Comparison of ENCODE assay signal across 28 mouse cellular contexts in genomic region chr2:155088264-155088663, GRCm38 (mm10).
"Had no signal": no experiment of that assay in that cellular context is flagged by ENCODE, and none has a peak within 500 bp of the region (broad histone marks: within the 10 kb centered on the region; RNA-seq: fewer than 3 reads in every experiment).

No protein-coding gene starts in this region.

- H3K9me3 ChIP-seq: limb, embryonic 10.5 days; limb, embryonic 12.5 days; limb, embryonic 13.5 days; limb, embryonic 15.5 days; liver, embryonic 12.5 days; liver, embryonic 13.5 days; liver, embryonic 15.5 days; lung, embryonic 15.5 days; megakaryocyte, embryonic 14.5 days; midbrain, embryonic 10.5 days; midbrain, embryonic 12.5 days; midbrain, embryonic 13.5 days; midbrain, embryonic 15.5 days; neural tube, embryonic 12.5 days had no signal

- H3K27me3 ChIP-seq: limb, embryonic 12.5 days; limb, embryonic 13.5 days; limb, embryonic 15.5 days; liver, embryonic 12.5 days; liver, embryonic 13.5 days; liver, embryonic 15.5 days; lung, embryonic 15.5 days; midbrain, embryonic 12.5 days; midbrain, embryonic 13.5 days; midbrain, embryonic 15.5 days; neural tube, embryonic 12.5 days had no signal

- H3K4me1 ChIP-seq: limb, embryonic 12.5 days; limb, embryonic 13.5 days; limb, embryonic 15.5 days; lung, embryonic 15.5 days; midbrain, embryonic 10.5 days; midbrain, embryonic 12.5 days; midbrain, embryonic 13.5 days; midbrain, embryonic 15.5 days; neural tube, embryonic 12.5 days had no signal

- H3K9ac ChIP-seq: limb, embryonic 12.5 days; limb, embryonic 13.5 days; limb, embryonic 15.5 days; liver, embryonic 12.5 days; liver, embryonic 13.5 days; liver, embryonic 14.5 days; liver, embryonic 15.5 days; liver, postnatal 0 days; lung, embryonic 14.5 days; lung, embryonic 15.5 days; midbrain, embryonic 12.5 days; midbrain, embryonic 13.5 days; midbrain, embryonic 15.5 days; neural tube, embryonic 12.5 days had no signal

- H3K4me3 ChIP-seq: limb, embryonic 10.5 days; limb, embryonic 12.5 days; limb, embryonic 13.5 days; limb, embryonic 15.5 days; liver, embryonic 12.5 days; liver, embryonic 13.5 days; liver, embryonic 15.5 days; lung, embryonic 15.5 days; megakaryocyte, embryonic 14.5 days; midbrain, embryonic 10.5 days; midbrain, embryonic 12.5 days; midbrain, embryonic 13.5 days; midbrain, embryonic 15.5 days; myocyte; neural tube, embryonic 12.5 days had no signal

- H3K36me3 ChIP-seq: limb, embryonic 10.5 days; limb, embryonic 12.5 days; limb, embryonic 13.5 days; limb, embryonic 15.5 days; liver, embryonic 12.5 days; liver, embryonic 13.5 days; liver, embryonic 15.5 days; lung, embryonic 15.5 days; midbrain, embryonic 10.5 days; midbrain, embryonic 12.5 days; midbrain, embryonic 13.5 days; midbrain, embryonic 15.5 days; neural tube, embryonic 12.5 days had no signal

- DNase-seq: left cerebral cortex, postnatal 4 days; liver; liver, embryonic 13.5 days; liver, postnatal 0 days; lung, adult 18-20 months; lung, adult 2 months; lung, embryonic 14.5 days; lung, postnatal 10 days; lung, postnatal 14 days; lung, postnatal 36 days; lung, postnatal 4 days; midbrain, embryonic 14.5 days had no signal

- H3K27ac ChIP-seq: limb, embryonic 10.5 days; limb, embryonic 12.5 days; limb, embryonic 13.5 days; limb, embryonic 15.5 days; liver, embryonic 12.5 days; liver, embryonic 13.5 days; liver, embryonic 14.5 days; liver, embryonic 15.5 days; lung, embryonic 15.5 days; macrophage; midbrain, embryonic 10.5 days; midbrain, embryonic 12.5 days; midbrain, embryonic 13.5 days; midbrain, embryonic 15.5 days; neural tube, embryonic 12.5 days had no signal
